Mouse (Mus musculus): ENCODE data around the gene Hhipl1. TPM values are rescaled to one million over a fixed set of nuclear protein-coding genes. Genes with fewer than 3 reads are reported as not detected.

Hhipl1 gene
- polyA plus RNA-seq, 1 experiment from 2014 or later = 0.43 TPM

DNA sequence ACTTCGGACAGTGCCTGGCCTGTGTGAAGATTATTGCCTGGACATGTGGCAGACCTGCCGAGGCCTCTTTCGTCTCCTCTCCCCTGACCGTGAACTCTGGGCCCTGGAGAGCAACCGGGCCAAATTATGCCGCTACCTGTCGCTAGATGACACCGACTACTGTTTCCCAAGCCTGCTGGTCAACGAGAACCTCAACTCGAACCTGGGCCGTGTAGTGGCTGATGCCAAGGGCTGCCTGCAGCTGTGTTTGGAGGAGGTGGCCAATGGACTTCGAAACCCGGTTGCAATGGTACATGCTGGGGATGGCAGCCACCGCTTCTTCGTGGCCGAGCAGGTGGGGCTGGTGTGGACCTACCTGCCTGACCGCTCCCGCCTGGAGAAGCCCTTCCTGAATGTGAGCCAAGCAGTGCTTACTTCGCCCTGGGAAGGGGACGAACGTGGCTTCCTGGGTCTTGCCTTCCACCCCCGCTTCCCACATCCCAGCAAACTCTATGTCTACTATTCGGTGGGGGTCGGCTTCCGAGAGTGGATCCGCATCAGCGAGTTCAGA, 5.7 kb downstream of the Hhipl1 start:
- Histone ChIP-seq H3K27ac (replicated peaks; ENCODE audit: low read depth, low read length) (no peak overlapping the region), H3K36me3 (replicated peaks; ENCODE audit: control insufficient read depth, insufficient read depth, low read depth, low read length) (no peaks in the 10 kb centered on the region), H3K4me2 (ENCODE audit: low read depth, low read length) (no peak overlapping the region), H3K9me3 (replicated peaks; ENCODE audit: control insufficient read depth, low read length) (no peaks in the 10 kb centered on the region), H3K9ac (replicated peaks; ENCODE audit: low read length) (no peak overlapping the region), H3K4me3 (ENCODE audit: low read depth, low read length) (no peak overlapping the region), H3K4me1 (ENCODE audit: control insufficient read depth, insufficient read depth, low read length) (no peaks in the 10 kb centered on the region), H3K27me3 (ENCODE audit: control insufficient read depth, insufficient read depth, low read length) (peaks cover 16% of the 10 kb centered on the region)
- 88% methylated on average over 27 of the region's 27 CpGs for WGBS
- no peak for ATAC-seq (replicated peaks; ENCODE audit: insufficient number of reproducible peaks, low FRiP score, low TSS enrichment, low read depth)
- DNase-seq (ENCODE audit: low spot score) = no peak

- no peak overlapping the region for H3K4me3 ChIP-seq (ENCODE audit: low read depth, low read length)
- no peak overlapping the region for H3K4me2 ChIP-seq (ENCODE audit: low read depth, low read length)
- H3K36me3 ChIP-seq (replicated peaks; ENCODE audit: control insufficient read depth, insufficient read depth, low read depth, low read length) = no peaks in the 10 kb centered on the region
- no peak overlapping the region for H3K9ac ChIP-seq (replicated peaks; ENCODE audit: low read length)
- ATAC-seq (replicated peaks; ENCODE audit: insufficient number of reproducible peaks, low FRiP score, low TSS enrichment, low read depth) (no peak), DNase-seq (ENCODE audit: low spot score) (no peak)
- no peaks in the 10 kb centered on the region for H3K4me1 ChIP-seq (ENCODE audit: control insufficient read depth, insufficient read depth, low read length)
- no peaks in the 10 kb centered on the region for H3K9me3 ChIP-seq (replicated peaks; ENCODE audit: control insufficient read depth, low read length)
- H3K27me3 ChIP-seq (ENCODE audit: control insufficient read depth, insufficient read depth, low read length) = peaks cover 19% of the 10 kb centered on the region
- WGBS = 32% methylated on average over 6 of the region's 6 CpGs
- H3K27ac ChIP-seq (replicated peaks; ENCODE audit: low read depth, low read length) = no peak overlapping the region
These were observed 6.4 kb downstream of the Hhipl1 start for GRCm38 (mm10) chr12:108312432-108312851.

GRCm38 (mm10) chr12:108313244-108313772, 7.2 kb downstream of the Hhipl1 start:
- no peak for DNase-seq (ENCODE audit: low spot score)
- Histone ChIP-seq H3K9me3 (replicated peaks; ENCODE audit: control insufficient read depth, low read length) (no peaks in the 10 kb centered on the region), H3K9ac (replicated peaks; ENCODE audit: low read length) (no peak overlapping the region), H3K4me3 (ENCODE audit: low read depth, low read length) (no peak overlapping the region), H3K27me3 (ENCODE audit: control insufficient read depth, insufficient read depth, low read length) (peaks cover 26% of the 10 kb centered on the region), H3K36me3 (replicated peaks; ENCODE audit: control insufficient read depth, insufficient read depth, low read depth, low read length) (no peaks in the 10 kb centered on the region), H3K27ac (replicated peaks; ENCODE audit: low read depth, low read length) (no peak overlapping the region), H3K4me2 (ENCODE audit: low read depth, low read length) (no peak overlapping the region), H3K4me1 (ENCODE audit: control insufficient read depth, insufficient read depth, low read length) (peaks cover 2% of the 10 kb centered on the region)
- ATAC-seq (replicated peaks; ENCODE audit: insufficient number of reproducible peaks, low FRiP score, low TSS enrichment, low read depth) = no peak
- 83% methylated on average over 1 of the region's 1 CpGs for WGBS

- ATAC-seq (replicated peaks; ENCODE audit: insufficient number of reproducible peaks, low FRiP score, low TSS enrichment, low read depth) (no peak), DNase-seq (ENCODE audit: low spot score) (no peak)
- no peaks in the 10 kb centered on the region for H3K9me3 ChIP-seq (replicated peaks; ENCODE audit: control insufficient read depth, low read length)
- no peak overlapping the region for H3K4me3 ChIP-seq (ENCODE audit: low read depth, low read length)
- 36% methylated on average over 10 of the region's 10 CpGs for WGBS
- peaks cover 6% of the 10 kb centered on the region for H3K4me1 ChIP-seq (ENCODE audit: control insufficient read depth, insufficient read depth, low read length)
- H3K9ac ChIP-seq (replicated peaks; ENCODE audit: low read length) = no peak overlapping the region
- no peaks in the 10 kb centered on the region for H3K36me3 ChIP-seq (replicated peaks; ENCODE audit: control insufficient read depth, insufficient read depth, low read depth, low read length)
- H3K27me3 ChIP-seq (ENCODE audit: control insufficient read depth, insufficient read depth, low read length) = peaks cover 50% of the 10 kb centered on the region
- H3K27ac ChIP-seq (replicated peaks; ENCODE audit: low read depth, low read length) = no peak overlapping the region
- no peak overlapping the region for H3K4me2 ChIP-seq (ENCODE audit: low read depth, low read length)
These were observed 9.7 kb downstream of the Hhipl1 start for GRCm38 (mm10) chr12:108315818-108316217.

- H3K4me1 ChIP-seq (ENCODE audit: control insufficient read depth, insufficient read depth, low read length) = peaks cover 6% of the 10 kb centered on the region
- H3K4me3 ChIP-seq (ENCODE audit: low read depth, low read length) = no peak overlapping the region
- no peaks in the 10 kb centered on the region for H3K9me3 ChIP-seq (replicated peaks; ENCODE audit: control insufficient read depth, low read length)
- no peak for DNase-seq (ENCODE audit: low spot score)
- H3K36me3 ChIP-seq (replicated peaks; ENCODE audit: control insufficient read depth, insufficient read depth, low read depth, low read length) = no peaks in the 10 kb centered on the region
- peaks cover 50% of the 10 kb centered on the region for H3K27me3 ChIP-seq (ENCODE audit: control insufficient read depth, insufficient read depth, low read length)
- no peak for ATAC-seq (replicated peaks; ENCODE audit: insufficient number of reproducible peaks, low FRiP score, low TSS enrichment, low read depth)
- H3K9ac ChIP-seq (replicated peaks; ENCODE audit: low read length) = no peak overlapping the region
- no peak overlapping the region for H3K4me2 ChIP-seq (ENCODE audit: low read depth, low read length)
- no peak overlapping the region for H3K27ac ChIP-seq (replicated peaks; ENCODE audit: low read depth, low read length)
- 17% methylated on average over 6 of the region's 6 CpGs for WGBS
These were observed 10.6 kb downstream of the Hhipl1 start for GRCm38 (mm10) chr12:108316655-108317054.

DNA sequence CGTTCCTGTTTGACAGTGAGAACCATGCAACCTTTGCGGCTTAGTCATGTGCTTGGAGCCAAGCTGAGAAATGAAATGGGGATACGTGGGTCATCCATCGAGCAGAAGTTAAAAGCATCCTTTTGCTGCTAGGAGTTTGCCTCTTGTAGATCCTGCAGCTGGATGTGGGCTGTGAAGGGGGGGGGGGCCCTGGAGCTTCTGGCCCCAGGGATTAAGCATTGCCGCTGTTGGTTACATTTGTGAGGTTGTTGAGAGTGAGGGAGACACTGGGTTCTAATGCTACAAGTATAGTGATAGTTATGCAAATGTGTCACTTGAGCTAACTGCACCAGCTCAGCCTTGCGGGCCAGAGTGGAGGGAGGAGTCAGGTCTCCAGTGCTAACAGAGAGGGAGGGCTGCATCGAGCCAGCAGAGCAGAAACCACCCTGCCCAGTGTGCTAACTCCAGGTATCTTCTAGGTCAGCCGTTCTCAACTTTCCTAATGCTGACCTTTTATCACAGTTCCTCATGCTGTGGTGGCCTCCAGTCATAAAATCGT, 11.2 kb downstream of the Hhipl1 start:
- H3K4me3 ChIP-seq (ENCODE audit: low read depth, low read length) = no peak overlapping the region
- WGBS = 2% methylated on average over 9 of the region's 9 CpGs
- DNase-seq (ENCODE audit: low spot score) = peak; percentile 39
- H3K4me2 ChIP-seq (ENCODE audit: low read depth, low read length) = no peak overlapping the region
- no peaks in the 10 kb centered on the region for H3K9me3 ChIP-seq (replicated peaks; ENCODE audit: control insufficient read depth, low read length)
- no peaks in the 10 kb centered on the region for H3K36me3 ChIP-seq (replicated peaks; ENCODE audit: control insufficient read depth, insufficient read depth, low read depth, low read length)
- no peak for ATAC-seq (replicated peaks; ENCODE audit: insufficient number of reproducible peaks, low FRiP score, low TSS enrichment, low read depth)
- H3K27ac ChIP-seq (replicated peaks; ENCODE audit: low read depth, low read length) = no peak overlapping the region
- peaks cover 50% of the 10 kb centered on the region for H3K27me3 ChIP-seq (ENCODE audit: control insufficient read depth, insufficient read depth, low read length)
- H3K4me1 ChIP-seq (ENCODE audit: control insufficient read depth, insufficient read depth, low read length) = peaks cover 6% of the 10 kb centered on the region
- no peak overlapping the region for H3K9ac ChIP-seq (replicated peaks; ENCODE audit: low read length)

DNA sequence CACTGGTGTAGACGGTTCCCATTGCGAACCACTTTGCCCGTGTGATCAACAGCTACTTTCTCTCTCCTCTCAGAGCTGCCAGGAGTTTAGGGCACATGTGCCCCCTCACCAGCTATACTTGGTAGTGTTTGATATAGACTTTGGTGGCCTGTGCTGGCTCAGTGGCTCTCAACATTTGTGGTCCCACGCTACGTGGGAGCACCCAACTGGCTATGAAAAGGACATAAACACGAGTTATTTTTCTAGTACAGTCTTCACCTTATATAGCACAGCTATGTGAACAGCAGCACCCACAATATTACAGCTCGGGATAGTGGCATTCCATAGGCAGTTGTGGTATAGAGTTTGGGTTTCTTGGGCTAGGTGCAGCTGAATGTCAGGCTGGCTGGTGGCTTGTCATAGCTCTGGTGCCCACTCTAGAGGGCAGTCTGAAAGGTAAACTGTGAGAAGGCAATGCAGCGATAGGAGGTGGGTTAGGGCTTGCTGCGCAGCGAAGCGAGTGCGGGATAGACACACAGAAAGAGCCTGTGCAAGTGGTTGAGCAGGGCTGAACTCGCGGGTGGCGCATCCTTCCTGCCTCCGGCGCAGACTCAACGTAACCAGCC, 11.9 kb downstream of the Hhipl1 start:
- Histone ChIP-seq H3K9me3 (replicated peaks; ENCODE audit: control insufficient read depth, low read length) (no peaks in the 10 kb centered on the region), H3K9ac (replicated peaks; ENCODE audit: low read length) (no peak overlapping the region), H3K36me3 (replicated peaks; ENCODE audit: control insufficient read depth, insufficient read depth, low read depth, low read length) (no peaks in the 10 kb centered on the region), H3K4me3 (ENCODE audit: low read depth, low read length) (peak overlapping the region; percentile 8; the same call in 1 of the 2 replicates), H3K27me3 (ENCODE audit: control insufficient read depth, insufficient read depth, low read length) (peaks cover 50% of the 10 kb centered on the region), H3K4me2 (ENCODE audit: low read depth, low read length) (peak overlapping the region; percentile 30; the same call in 1 of the 2 replicates), H3K27ac (replicated peaks; ENCODE audit: low read depth, low read length) (no peak overlapping the region), H3K4me1 (ENCODE audit: control insufficient read depth, insufficient read depth, low read length) (peaks cover 6% of the 10 kb centered on the region)
- ATAC-seq (replicated peaks; ENCODE audit: insufficient number of reproducible peaks, low FRiP score, low TSS enrichment, low read depth) (no peak), DNase-seq (ENCODE audit: low spot score) (no peak)
- WGBS = 10% methylated on average over 18 of the region's 18 CpGs

GRCm38 (mm10) chr12:108318499-108318898, 12.4 kb downstream of the Hhipl1 start:
- H3K4me1 ChIP-seq (ENCODE audit: control insufficient read depth, insufficient read depth, low read length) = peaks cover 6% of the 10 kb centered on the region
- H3K4me3 ChIP-seq (ENCODE audit: low read depth, low read length) = peak overlapping the region; percentile 8; the same call in 1 of the 2 replicates
- peak overlapping the region; percentile 30; the same call in 1 of the 2 replicates for H3K4me2 ChIP-seq (ENCODE audit: low read depth, low read length)
- no peaks in the 10 kb centered on the region for H3K9me3 ChIP-seq (replicated peaks; ENCODE audit: control insufficient read depth, low read length)
- no peak overlapping the region for H3K27ac ChIP-seq (replicated peaks; ENCODE audit: low read depth, low read length)
- no peaks in the 10 kb centered on the region for H3K36me3 ChIP-seq (replicated peaks; ENCODE audit: control insufficient read depth, insufficient read depth, low read depth, low read length)
- no peak for ATAC-seq (replicated peaks; ENCODE audit: insufficient number of reproducible peaks, low FRiP score, low TSS enrichment, low read depth)
- peak overlapping the region; percentile 18; the same call in 1 of the 2 replicates for H3K9ac ChIP-seq (replicated peaks; ENCODE audit: low read length)
- DNase-seq (ENCODE audit: low spot score) = no peak
- WGBS = 7% methylated on average over 37 of the region's 37 CpGs
- peaks cover 50% of the 10 kb centered on the region for H3K27me3 ChIP-seq (ENCODE audit: control insufficient read depth, insufficient read depth, low read length)
